Comparison of ENCODE assay signal across 17 mouse cellular contexts in the genomic region with DNA sequence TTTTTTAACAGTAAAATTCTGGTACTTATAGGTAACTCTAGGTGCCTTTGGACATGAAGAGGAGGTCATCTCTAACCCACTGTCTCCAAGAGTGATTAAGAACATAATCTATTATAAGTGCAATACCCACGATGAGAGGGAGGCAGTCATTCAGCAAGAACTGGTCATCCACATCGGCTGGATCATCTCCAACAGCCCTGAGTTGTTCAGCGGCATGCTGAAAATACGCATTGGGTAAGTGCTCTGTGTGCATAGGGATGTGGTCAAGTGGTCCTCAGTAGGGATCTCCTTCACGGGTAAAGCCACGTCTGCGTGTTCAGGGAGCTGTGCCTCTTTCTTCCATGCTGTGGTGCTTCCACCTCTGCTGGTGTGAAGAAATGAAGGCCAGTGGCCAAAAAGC.
"Had no signal": no experiment of that assay in that cellular context is flagged by ENCODE, and none has a peak within 500 bp of the region (broad histone marks: within the 10 kb centered on the region; RNA-seq: fewer than 3 reads in every experiment).

No protein-coding gene starts in this region.

- H3K9me3 ChIP-seq: limb, embryonic 13.5 days; liver, embryonic 15.5 days; megakaryocyte, embryonic 14.5 days; midbrain, embryonic 12.5 days; neural tube, embryonic 15.5 days had no signal

- H3K4me3 ChIP-seq: layer of hippocampus, adult 2 months; limb, embryonic 13.5 days; liver, embryonic 15.5 days; megakaryocyte, embryonic 14.5 days; midbrain, embryonic 12.5 days; myocyte; neural tube, embryonic 15.5 days had no signal

- H3K4me1 ChIP-seq: limb, embryonic 13.5 days; liver, embryonic 15.5 days; midbrain, embryonic 12.5 days; neural tube, embryonic 15.5 days had no signal

- H3K27me3 ChIP-seq: limb, embryonic 13.5 days; liver, embryonic 15.5 days; megakaryocyte, embryonic 14.5 days; midbrain, embryonic 12.5 days; neural tube, embryonic 15.5 days had no signal

- H3K36me3 ChIP-seq: liver, embryonic 15.5 days; neural tube, embryonic 15.5 days had no signal

- H3K4me2 ChIP-seq: limb, embryonic 13.5 days; liver, embryonic 11.5 days; liver, embryonic 15.5 days; midbrain, embryonic 12.5 days; neural tube, embryonic 15.5 days had no signal

- H3K9ac ChIP-seq: limb, embryonic 13.5 days; liver, embryonic 15.5 days; midbrain, embryonic 12.5 days; neural tube, embryonic 15.5 days had no signal

- H3K27ac ChIP-seq: limb, embryonic 13.5 days; liver, embryonic 15.5 days; macrophage; midbrain, embryonic 12.5 days; neural tube, embryonic 15.5 days; stomach, postnatal 0 days had no signal

- DNase-seq: kidney, postnatal 10 days; kidney, postnatal 4 days; left cerebral cortex, postnatal 4 days; lung, adult 2 months; lung, postnatal 10 days; right cerebral cortex, adult 18-20 months; thymus, postnatal 4 days had no signal
